Mouse (Mus musculus) lung, adult 2 months (tissue): ENCODE data around the gene Helz2.

Experiments
- CTCF ChIP-seq: fragments of 200-500 bp; IDR thresholded peaks from 2 replicates; pipeline ENCODE4 v1.5.1; 2011; ENCODE audit warnings: mild to moderate bottlenecking, low read length, control low read depth; ENCODE audit not compliant: insufficient read depth
- POLR2A ChIP-seq: fragments of 200-500 bp; IDR thresholded peaks from 2 replicates; pipeline ENCODE4 v1.6.1; 2011; ENCODE audit warnings: low read depth, mild to moderate bottlenecking, control low read depth, low read length, borderline replicate concordance; ENCODE audit errors: extremely low read depth

- TF ChIP-seq POLR2A (no peak), CTCF (no peak)
Measured at GRCm38 (mm10) chr2:181286629-181287337, 45.0 kb upstream of the Helz2 start.
